Mouse (Mus musculus): ENCODE data around the gene Slc25a47.

Gene Slc25a47

DNA sequence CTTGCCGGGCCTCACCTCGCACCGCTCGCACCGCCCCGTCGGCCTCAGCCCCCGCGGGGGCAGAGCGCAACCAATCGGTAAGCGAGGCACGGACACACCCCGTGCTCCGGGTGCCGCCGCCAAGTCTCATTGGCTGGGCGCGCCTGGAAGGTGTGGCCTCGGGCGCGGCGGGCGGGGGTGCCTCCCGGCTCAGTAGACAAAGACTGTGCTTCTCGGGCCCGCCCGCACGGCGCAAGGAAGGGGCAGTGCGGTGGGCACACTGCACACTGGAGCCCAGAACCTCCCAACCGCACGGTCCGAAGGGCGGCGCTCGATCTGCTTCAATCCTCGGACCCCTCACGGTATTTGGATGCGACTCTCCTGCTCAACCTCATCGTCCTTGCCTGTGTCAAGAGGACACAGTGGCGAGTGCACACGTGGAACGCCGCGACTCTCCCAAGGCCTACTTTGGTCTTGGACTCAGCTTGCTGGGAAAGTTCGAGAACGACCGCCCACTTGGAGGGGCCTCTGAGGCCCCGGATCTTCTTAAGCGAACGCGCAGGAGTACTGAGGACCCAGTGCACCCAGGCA is at the start of gene Slc25a47, which contains the start of gene Slc25a29:
Gene Slc25a47, plus strand, starts transcription at position 207 of the 570 bp plus-strand sequence.
Gene Slc25a29, minus strand, starts transcription at position 44 of the 570 bp plus-strand sequence.
- peak; percentile 98 for DNase-seq

DNA sequence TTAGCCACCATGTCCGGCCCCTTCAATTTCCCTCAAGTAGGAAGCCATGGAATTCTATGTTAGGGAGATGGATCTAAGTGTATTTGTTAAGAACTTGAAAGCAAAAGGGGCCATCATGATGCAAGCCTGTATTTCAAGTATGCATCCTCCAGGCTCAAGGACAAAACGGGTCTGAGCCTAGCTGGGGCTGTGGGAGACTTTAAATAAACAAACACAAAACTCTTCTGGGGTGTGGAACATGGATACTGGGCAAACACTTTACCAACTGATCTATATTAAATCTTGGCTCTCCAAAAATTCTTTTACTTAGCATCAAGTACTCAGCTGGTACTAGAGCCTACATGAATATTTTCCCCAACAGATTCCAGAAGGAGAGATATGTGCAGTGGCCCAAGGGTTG is 48.5 kb upstream of the Slc25a47 start:
- DNase-seq = no peak

DNA sequence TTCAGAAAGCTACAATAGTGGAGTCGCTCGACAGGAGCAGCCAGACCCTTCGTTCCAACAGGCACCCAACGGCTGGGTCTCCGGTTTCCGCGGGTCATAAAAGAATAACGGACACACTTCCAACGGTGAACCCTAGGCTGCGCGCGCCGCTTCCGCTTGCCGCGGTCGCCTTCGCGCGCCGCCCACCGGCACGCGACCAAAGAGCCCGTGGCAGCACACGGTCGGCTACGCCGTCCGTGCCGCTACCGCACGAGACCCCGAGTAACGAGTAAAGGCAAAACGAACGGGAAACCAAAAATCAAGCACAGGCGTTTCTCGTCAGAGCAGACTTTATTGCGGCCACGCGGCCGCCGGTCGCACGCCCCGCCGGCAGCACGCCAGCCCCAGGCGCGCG is 43.7 kb upstream of the Slc25a47 start:
- DNase-seq = peak; percentile 83

DNA sequence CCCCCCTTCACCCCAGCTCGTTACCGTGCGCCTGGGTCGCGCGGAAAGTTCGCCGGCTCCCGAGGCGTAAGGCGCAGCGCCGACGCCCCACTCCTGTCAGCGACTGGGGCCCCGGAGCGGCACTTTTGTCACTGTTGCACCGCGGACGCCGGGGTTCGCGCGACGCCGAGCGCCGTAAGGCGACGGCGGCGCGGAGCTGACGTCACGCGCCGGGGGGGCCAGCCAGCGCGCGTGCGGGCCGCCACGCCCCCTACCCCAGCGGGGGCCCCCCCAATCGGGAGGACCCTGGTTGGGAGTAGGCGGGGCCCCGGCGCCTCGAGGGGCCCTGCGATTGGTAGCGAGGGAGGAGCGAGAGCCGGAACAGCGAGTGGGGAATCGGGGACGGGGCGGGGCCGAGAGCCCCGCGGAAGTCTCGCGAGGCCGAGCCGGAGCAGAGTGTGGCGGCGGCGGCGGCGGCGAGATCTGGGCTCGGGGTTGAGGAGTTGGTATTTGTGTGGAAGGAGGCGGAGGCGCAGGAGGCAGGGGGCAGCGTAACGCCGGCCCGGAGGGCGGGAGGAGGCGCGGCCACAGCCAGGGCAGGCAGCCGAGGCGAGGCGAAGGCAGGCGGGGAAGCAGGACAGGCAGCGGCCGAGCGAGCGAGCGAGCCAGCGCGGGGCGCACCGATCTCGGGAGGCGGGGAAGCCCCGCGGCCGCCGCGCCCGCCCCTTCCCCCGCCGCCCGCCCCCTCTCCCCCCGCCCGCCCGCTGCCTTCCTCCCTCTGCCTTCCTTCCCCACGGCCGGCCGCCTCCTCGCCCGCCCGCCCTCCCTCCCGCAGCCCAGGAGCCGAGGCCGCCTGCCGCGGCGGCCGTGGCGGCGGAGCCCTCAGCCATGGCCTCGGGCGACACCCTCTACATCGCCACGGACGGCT is 43.0 kb upstream of the Slc25a47 start, which contains the start of gene Yy1:
Gene Yy1, plus strand, starts transcription at position 428 of the 907 bp plus-strand sequence.
- DNase-seq = peak; percentile 99

DNA sequence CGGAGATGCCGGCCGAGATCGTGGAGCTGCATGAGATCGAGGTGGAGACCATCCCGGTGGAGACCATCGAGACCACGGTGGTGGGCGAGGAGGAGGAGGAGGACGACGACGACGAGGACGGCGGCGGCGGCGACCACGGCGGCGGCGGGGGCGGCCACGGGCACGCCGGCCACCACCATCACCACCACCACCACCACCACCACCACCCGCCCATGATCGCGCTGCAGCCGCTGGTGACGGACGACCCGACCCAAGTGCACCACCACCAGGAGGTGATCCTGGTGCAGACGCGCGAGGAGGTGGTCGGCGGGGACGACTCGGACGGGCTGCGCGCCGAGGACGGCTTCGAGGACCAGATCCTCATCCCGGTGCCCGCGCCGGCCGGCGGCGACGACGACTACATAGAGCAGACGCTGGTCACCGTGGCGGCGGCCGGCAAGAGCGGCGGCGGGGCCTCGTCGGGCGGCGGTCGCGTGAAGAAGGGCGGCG is 42.3 kb upstream of the Slc25a47 start:
- peak; percentile 73 for DNase-seq

DNA sequence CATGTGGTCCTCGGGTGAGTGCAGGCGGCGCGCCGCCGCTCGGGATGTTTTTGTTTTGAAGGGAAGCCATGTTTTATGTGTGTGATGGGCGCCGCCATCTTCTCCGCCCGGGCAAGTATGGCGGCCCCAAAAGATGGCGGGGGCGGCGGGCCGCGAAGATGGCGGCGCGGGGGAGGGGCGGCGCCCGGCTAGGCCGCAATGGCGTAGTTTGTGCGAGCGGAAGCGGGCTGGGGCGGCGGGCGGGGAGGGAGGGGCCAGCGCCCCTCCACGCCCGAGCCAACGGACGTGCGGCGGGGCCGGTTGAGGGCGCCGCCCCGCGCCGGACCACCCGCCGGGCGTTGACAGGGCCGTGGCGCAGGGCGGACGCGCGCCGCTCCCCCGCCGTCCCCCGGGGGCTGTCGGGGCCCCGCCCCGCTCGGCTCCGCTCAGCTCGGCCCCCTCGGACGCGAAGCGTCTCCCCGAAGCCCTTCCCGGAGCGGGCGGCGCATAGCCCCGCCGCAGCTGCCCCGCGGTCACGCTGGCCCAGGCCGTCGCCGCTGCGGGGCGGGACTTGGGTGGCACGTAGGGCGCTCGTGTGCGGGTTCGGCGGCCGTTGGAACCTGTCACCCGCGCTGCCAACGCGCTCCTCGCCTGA is 41.7 kb upstream of the Slc25a47 start:
- peak; percentile 90 for DNase-seq

DNA sequence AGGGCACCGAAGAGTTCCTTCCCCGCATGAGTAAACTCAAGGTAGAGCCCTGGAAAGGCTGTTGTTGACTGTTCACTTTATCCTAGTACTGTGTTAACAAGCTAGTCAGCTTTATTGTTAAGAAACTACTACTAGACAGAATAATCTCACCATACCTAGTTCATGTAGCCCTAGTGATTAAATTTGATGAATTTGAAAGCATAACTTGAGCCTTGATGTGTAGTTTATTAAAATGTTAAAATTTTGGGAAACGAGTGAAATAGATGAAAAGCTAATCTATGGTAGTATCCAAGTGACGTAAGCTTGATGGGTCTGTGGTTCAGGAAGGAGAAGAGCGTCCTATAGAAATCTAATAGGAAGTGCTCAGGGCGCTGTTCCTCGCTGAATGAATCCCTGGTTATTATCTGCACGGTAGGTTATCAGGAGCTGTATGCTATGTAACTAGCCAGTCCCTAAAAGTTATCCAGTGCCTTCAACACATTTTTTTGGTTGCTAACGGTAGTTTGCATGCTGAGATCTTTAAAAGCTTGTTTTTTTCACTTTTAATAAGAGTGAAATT is 40.8 kb upstream of the Slc25a47 start:
- DNase-seq = peak; percentile 12

DNA sequence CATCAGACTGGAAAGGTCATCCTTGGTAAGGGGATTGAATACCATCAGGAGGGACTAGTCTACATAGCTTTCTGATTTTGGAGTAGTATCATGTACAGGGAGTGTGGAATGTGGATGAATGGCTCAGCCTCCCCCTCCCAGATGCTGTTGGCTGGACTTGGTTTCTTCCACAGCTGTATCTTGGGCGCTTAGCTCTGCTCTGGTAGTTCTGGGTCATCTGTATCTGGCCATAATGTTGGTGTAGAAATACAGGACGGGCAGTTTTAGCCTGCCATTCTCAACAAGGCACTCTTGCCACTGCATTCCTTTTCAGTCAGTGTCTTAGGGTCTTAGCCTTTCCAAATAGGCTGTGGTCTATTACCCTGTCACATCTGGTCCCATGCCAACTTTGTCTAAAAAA is 34.2 kb upstream of the Slc25a47 start:
- DNase-seq = no peak

DNA sequence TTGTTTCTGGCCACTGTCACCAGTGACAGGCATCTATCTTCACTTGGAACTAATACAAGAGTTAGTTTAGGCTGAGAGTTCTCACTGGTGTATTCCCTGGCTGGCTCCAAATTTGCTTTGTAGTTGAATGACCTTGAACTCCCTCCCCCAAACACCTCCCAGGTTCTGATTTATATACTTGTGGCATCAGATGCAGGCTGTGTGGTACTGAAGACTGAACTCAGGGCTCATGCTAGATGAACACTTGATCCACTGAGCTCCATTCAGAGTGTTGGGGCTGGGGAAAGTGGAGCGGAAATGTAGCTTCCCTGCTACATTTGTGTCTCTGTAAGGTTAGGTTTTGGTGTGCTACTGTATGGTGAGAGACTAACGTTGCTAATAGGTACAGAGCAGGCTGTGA is 31.5 kb upstream of the Slc25a47 start:
- DNase-seq = no peak

DNA sequence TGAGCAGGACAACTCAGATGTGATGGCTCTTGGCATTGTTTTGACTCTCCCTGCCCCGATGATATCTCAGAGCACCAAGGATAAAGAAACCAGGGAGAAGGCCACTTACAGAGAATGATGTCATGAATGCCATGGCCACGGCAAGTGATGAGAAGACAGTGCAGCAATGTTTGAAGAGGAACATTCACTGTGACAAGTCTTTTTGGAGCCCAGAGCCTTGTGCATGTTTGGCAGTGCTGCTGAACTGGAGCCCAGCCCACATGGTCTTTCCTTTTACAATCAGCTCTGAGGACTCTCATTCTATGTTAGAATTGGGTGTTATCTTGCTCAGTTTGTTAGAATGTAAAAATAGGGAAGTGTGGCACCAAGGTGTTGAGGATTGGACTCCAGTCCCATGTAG is 27.4 kb upstream of the Slc25a47 start:
- no peak for DNase-seq

DNA sequence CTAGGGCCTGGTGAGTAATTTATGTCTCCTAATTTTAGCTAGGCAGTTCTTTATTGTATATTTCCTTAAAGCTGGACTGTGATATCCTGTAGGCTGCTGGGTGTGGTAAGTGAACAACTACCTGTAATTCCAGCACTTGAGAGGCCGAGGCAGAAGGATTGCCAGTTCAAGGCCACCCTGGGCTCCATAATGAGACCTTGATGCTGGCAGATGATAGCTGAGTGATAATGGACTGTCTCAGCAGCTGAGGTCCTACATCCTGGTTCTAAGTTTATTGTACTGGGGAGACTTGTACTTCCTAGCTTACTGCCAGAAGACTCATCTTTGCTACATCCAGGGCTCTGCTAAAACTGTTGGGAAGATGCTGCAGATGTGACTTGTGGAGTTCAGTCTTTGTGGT is 26.1 kb upstream of the Slc25a47 start:
- no peak for DNase-seq

DNA sequence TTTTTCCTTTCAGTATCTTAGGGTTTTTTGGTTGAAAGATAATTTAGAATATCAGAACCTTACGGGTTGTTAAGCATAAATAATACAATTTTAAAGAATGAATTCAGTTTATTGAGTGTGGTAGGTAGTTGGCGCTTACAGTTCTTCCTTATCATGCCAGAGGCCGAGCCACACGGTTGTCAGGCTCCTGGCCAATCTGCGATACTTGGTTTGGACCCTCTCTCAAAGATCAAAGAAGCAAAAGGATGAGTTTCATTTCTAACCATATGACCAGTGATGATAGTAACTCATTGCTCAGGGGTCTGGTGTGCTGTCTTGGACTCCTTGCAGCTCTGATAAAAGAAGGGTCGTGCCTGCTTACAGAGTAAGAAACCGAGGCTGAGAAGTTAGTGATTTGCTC is 25.5 kb upstream of the Slc25a47 start:
- no peak for DNase-seq

DNA sequence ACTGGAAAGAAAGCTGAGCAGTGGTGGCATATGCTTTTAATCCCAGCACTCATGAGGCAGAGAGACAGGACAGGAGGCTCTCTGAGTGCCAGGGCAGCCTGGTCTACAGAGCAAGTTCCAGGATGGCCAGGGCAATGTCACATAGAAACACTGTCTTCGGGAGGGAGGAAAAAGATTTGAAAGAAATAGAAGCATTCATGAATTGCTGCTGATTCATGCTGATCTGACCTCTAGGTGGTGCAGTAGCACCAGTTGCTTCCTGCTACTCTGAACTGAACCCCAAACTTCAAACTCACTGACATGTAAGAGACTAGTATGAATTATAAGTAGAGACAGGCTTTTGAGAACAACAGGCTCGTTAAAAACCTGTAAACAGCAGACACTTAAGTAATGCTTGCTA is 24.7 kb upstream of the Slc25a47 start:
- no peak for DNase-seq

DNA sequence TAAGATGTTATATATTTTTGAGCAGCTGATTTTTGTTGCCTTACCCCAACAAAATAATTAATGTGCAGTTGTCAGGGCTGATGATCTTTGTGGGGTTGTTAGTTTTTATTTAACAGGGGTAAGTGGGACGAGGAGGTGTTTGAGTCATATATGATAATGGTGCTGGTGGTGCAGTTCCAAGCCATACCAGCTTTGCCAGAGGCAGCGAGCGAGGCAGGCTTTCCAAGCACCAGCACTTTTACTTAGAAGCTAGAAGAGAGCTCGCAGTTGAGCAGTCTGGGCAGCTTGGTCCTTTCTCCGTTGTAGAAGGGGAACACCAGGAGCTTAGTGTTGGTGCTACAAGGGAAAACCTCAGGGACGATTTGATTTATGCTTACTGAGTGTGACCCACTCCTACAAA is 23.4 kb upstream of the Slc25a47 start:
- no peak for DNase-seq

DNA sequence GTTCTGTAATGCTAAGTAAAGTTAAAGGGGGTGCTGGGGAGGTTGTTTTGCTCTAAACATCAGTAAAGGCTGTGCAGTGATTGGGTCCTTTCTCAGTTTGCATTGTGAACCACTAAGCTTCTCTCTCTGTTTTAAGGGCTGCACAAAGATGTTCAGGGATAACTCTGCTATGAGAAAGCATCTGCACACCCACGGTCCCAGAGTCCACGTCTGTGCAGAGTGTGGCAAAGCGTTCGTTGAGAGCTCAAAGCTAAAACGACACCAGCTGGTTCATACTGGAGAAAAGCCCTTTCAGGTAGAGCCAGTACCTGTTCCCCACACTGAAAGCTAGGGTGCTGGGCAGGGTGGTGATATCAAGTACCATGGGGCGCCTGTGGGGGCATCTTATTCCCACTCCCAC is 21.4 kb upstream of the Slc25a47 start:
- DNase-seq = no peak

DNA sequence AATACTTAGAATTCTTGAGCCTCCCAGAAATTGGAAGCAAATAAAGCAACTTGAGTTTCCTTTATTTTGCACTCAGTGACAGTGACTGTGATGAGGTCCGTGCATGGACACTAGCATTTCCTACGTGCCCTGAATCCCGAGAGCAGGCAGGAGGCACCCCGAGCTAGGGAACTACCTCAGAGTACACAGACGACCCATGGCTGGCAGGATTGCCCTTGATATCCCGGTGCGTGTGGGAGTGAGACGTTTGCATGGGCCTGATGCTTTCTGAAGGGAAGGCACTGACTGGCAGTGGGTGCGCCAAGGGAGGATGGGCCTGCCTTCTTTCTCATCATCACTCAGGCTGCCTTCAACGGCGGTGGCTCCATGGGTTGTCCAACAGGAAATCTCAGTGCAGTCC is 19.3 kb upstream of the Slc25a47 start:
- no peak for DNase-seq

DNA sequence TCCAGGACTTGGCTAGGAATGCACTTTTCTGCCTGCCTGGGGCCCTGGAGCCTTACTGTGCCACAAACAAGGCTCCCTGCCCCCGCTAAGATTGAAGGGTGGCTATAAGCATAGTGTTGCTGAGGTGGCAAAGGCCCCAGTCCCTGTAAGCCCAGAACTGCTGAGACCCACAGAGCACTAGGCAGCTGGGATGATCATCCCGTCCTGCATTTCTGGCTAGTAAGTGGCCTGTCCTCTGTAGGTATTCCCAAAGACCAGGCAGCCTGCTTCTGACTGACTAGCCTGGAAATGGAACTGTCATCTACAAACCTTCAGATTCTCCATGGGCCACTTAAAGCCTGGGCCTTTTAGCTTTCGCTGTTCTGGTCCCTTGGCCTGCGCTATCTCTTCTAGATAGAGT is 15.4 kb upstream of the Slc25a47 start:
- DNase-seq = no peak

DNA sequence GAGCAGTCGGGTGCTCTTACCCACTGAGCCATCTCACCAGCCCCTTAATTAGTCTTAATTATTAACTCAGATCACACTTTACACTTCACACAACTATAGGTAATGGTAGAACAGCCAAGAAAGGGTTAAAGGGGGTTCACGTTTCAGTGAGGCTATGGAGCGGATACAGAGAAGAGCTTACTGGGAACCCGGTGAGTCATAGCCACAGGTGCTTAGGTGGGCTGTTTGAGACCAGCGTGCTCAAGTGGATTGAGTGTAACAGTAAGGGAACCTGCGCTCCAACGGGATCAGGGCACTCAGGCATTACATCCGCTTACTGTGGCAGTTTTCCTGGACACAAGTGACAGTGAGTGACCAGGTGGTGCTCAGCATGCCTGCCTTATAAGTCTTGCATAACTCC is 12.8 kb upstream of the Slc25a47 start:
- no peak for DNase-seq

DNA sequence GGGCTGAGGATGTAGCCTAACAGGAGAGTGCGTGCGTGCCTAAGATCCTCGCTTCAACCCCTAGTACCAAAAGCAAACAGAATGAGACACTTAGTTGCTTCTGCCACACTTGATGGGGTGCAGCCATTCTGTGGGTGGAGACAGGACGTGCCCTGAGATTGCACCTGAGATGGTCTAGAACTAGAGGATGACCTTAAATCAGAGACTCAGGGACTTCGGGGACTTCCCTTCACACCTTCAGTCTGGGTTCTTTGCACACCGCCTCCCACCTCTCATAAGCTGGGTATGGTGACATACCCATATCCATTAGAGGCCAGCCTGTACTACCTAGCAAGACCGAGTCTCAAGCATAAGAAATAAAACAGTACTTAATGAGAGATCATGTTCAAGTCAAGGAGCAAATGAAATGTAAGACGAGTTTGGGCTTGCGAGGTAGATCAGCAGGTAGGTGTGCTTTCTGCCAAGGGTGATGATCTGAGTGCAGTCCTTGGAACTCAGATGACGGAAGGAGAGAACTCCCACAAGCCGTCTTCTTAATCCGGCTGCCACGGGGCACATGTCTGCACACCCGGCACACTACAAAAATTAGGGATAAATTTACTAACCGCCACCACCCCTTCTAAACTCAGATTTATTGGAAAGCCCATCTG is 11.5 kb upstream of the Slc25a47 start:
- DNase-seq = no peak

DNA sequence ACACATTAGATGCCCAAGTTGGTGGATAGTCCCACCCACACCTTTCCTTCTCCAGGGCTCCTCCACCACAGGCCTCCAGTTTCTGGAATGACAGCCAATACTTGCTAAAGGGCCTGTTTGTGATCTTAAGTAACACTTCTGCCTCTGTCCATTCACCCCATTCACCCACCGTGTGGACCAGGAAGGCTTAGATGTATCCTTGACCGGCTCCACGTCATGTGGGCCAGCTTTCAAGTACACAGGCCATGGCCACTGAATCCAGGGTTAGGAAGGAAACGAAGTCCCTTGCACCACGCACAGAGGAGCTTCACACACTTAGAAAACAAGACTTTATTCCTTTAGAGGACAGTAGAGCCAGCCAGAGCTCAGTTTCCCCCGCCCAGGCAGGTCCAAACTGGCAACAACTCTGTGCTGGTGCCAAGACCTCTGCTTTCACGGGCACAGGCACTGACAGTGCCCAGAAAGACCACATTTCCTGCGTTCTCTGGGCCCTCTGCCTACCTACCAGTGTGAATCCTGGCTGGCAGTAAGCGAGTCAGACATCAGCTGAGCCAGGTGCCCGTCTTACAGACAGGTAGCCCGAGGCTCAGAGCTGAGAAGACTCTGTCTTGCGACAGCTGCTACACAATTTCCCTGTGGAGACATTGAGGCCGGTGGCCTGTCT is 10.2 kb upstream of the Slc25a47 start:
- peak; percentile 57 for DNase-seq

DNA sequence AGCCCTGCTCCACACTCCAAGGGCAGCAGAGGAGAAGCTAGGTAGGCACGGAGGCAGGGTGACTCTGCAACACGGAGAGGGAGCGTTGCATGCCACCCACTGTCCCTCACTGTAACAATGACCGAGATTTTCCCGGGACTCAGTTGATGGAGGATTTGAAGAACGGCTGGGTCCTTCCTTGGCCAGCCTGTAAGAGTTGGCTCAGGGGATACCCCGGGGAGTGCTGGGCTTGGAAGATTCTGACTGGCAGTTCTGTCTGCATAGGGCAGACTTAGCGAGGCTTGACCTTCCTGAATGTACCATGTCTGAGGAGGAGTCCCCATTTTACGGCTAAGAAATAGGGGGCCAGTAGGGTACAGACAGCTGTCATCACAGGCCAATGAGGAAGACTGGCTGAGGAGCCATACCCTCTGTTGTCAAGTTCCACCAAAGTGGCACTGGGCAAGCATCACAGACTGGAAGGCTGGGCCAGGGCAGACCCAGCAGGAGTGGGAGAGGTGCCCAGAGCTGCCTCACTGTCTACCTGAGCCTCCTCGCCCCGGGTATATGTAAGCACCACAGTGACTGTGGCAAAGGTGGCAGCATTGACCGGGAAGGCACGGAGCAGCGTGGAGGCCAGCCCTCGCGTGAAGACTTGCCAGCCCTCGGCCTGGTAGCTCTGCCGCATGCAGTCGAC is 9.4 kb upstream of the Slc25a47 start:
- DNase-seq = peak; percentile 92
